14 mouse cellular contexts compared by ENCODE assay signal in genomic region chr5:120974522-120974921, GRCm38 (mm10). TPM values are rescaled to one million over a fixed set of nuclear protein-coding genes. Genes with fewer than 3 reads are reported as not detected.
"Had no signal": no experiment of that assay in that cellular context is flagged by ENCODE, and none has a peak within 500 bp of the region (broad histone marks: within the 10 kb centered on the region; RNA-seq: fewer than 3 reads in every experiment).

No protein-coding gene starts in this region.

- H3K36me3 ChIP-seq: limb, embryonic 12.5 days; liver, embryonic 13.5 days; lung, embryonic 15.5 days; midbrain, embryonic 13.5 days had no signal

- H3K9me3 ChIP-seq: limb, embryonic 12.5 days; liver, embryonic 13.5 days; lung, embryonic 15.5 days; midbrain, embryonic 13.5 days had no signal

- H3K4me1 ChIP-seq: limb, embryonic 12.5 days; liver, embryonic 13.5 days; lung, embryonic 15.5 days had no signal

- H3K27ac ChIP-seq: kidney, postnatal 0 days; limb, embryonic 12.5 days; liver, embryonic 13.5 days; lung, embryonic 15.5 days; midbrain, embryonic 13.5 days; stomach, postnatal 0 days had no signal

- H3K4me3 ChIP-seq: limb, embryonic 12.5 days; liver, embryonic 13.5 days; lung, embryonic 15.5 days; midbrain, embryonic 13.5 days had no signal

- H3K9ac ChIP-seq: limb, embryonic 12.5 days; liver, embryonic 13.5 days; liver, postnatal 0 days; lung, embryonic 15.5 days; midbrain, embryonic 13.5 days had no signal

- H3K27me3 ChIP-seq: liver, embryonic 13.5 days; lung, embryonic 15.5 days; midbrain, embryonic 13.5 days had no signal

- H3K4me2 ChIP-seq: limb, embryonic 12.5 days; liver, embryonic 13.5 days; lung, embryonic 15.5 days; midbrain, embryonic 13.5 days had no signal

- ATAC-seq: liver, postnatal 0 days; midbrain, embryonic 13.5 days had no signal

- DNase-seq: kidney, adult 9 months; kidney, postnatal 36 days; layer of hippocampus, adult 9-11 months; layer of hippocampus, postnatal 36 days; liver; liver, embryonic 13.5 days; liver, postnatal 0 days; thymus, adult 2 months; thymus, postnatal 36 days had no signal

RNA-seq across cellular contexts. Expression of gene Rph3a, which starts 35.4 kb away (rescaled TPM):
- polyA plus RNA-seq: limb, embryonic 12.5 days had no signal
